Mouse (Mus musculus) hematopoietic stem cell, adult 5-6 weeks (primary cell): ENCODE measurements around the gene Nol4l. TPM values are rescaled to one million over a fixed set of nuclear protein-coding genes. Genes with fewer than 3 reads are reported as not detected.
A peak's percentile ranks its signal among the peaks of the same experiment; 100 is the strongest.
"Not testable (repeated sequence)": the region's sequence is repeated elsewhere in the genome, so short reads cannot be mapped to it uniquely, and the experiment has no call there.

Experiments
- ATAC-seq, 2 experiments: fragments of 125-278 bp in 1 of 2; replicated peaks in 1 of 2; 2 replicates each; pipeline ENCODE4 v1.8.0; 2016 to 2017; ENCODE audit warnings: inconsistent platforms in 2 of 2, mild to moderate bottlenecking in 2 of 2, moderate number of reproducible peaks in 2 of 2, low read depth in 1 of 2, moderate TSS enrichment in 1 of 2; ENCODE audit not compliant: low FRiP score in 2 of 2, poor library complexity in 2 of 2, severe bottlenecking in 2 of 2, insufficient read depth in 1 of 2, low TSS enrichment in 1 of 2
- total RNA-seq: library from RNA; stranded (forward); fragments of 172-1452, 232-1000 nt; gene quantifications from 2 replicates; pipeline ENCODE4 v1.2.3, GENCODE M21; 2017

The Nol4l gene
- total RNA-seq, 1 experiment from 2014 or later, result 5.2 TPM

- peak in 1 of 2 experiments; percentile 39; a peak in 1 of 4 replicates for ATAC-seq
Observed at GRCm38 (mm10) chr2:153520057-153520456, 9.7 kb downstream of the Nol4l start.

DNA sequence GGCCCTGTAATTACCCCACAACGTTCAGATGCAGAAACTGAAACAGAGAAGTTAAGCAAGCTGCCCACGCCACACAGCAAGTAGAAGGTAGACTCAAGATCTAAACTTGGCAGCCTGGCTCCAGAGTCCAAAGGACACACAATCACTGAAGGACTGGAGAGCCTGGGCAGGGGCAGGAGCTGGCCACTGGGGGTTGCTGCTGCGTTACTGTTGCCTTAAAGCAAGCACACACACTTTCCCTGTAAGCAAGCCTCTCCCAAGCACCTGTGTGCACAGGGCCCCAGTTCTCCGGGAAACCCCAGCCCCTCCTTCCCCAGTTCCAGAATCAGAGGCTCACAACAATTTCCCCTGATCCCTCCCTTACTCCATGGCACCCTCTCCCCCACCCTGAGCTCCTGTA, 12.8 kb downstream of the Nol4l start:
- no peak for ATAC-seq

GRCm38 (mm10) chr2:153515582-153515981, 14.2 kb downstream of the Nol4l start:
- no peak for ATAC-seq

DNA sequence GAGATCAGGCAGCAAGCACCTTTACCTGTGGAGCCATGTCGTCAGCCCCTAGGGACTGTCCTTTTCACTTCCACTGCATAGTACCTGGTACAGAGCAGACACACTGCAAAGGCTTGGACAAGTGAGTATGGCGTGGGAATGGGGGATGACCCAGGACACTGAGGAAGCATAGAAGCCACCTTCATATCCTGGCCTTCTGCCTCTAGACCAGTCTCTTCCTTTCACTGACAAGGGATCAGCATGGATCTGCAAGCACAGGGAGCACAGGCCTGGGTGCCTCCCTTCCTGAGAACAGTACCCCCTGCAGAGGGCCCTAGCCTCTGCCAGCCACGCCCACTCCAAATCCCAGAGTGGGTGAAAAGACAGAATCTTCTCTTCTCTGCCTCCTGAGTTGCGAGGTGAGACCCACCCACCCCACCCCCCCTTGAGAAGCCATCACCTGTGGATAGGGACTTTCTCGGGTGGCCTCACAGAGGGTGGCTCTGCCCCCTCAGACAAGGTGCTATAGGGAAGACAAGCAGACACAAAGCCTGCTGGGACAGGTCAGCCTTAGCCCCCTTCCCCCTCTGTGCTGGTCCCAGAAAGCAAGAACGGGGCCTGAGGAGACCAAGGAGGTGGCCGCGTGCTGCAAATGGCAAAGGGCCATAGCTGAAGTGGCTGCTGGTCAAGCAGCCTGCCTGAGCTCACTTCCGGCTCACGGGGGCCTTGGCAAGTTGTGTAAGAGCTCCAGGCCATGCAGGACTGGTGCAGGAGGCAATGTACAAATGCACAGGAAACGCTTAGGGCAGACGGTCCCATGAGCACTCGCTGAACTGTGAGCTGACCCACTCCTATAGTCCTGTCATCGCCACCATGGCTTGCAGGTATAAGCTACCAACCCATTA, 15.0 kb downstream of the Nol4l start:
- no peak for ATAC-seq

DNA sequence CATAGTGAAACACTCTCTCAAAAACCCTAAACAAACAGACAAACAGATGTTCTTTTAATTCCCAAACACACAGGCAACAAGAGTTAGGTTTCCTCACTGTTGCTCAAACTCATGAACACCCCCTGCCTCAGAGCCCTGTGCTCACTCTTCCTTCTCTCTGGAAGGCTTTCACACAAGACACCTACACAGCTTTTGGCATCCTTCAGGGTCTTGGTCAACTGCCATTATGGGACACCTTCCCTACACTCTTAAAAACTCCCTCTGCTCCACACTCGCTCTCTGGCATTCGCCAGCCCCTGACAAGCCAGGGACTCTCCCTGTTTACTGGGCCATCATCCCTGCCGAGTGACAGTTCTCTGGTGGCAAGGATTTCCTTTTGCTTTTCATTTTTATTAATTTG, 15.8 kb downstream of the Nol4l start:
- ATAC-seq, result no peak

DNA sequence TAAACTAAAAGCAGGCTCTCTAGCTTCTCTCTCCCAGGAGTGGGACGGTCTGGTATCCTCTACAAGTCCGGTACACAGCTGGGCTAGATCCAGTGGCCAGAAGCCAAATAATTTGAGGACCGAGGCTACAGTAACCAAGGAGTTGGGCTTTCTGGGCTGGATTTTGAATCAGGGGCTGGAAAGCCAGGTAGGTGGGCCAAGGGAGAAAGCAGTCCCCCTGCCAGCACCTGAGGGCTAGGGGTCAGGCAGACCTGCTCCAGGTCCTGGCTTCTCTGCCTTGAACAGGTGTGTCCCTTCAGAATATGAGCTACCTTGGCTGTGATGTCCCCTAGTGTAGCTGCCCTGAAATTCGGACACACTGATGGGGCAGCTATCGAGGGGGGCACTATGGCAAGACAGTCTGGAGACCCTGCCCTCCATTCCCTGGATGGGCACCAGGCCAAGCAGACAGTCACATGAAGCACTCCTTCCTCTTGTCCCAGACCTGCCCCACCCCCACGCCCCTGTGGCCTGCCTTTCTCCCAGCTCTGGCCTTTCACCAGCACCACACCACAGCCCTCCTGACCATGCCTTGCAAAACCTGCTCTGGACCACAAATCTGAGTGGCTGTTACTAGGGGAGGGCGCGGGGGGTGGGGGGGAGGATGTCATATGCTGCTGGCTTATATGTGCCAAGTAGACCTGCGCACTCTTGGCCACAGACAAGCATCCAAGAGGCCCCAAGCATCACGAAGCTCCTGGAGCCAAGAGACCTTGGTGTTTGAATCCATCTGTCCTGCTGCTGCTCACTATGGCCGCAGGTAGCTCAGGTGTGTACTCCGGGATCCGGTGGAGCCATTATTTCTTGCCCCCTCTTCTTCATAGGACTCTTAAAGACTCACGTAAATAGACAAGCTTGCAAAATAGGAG, 17.1 kb downstream of the Nol4l start:
- ATAC-seq, result no peak

DNA sequence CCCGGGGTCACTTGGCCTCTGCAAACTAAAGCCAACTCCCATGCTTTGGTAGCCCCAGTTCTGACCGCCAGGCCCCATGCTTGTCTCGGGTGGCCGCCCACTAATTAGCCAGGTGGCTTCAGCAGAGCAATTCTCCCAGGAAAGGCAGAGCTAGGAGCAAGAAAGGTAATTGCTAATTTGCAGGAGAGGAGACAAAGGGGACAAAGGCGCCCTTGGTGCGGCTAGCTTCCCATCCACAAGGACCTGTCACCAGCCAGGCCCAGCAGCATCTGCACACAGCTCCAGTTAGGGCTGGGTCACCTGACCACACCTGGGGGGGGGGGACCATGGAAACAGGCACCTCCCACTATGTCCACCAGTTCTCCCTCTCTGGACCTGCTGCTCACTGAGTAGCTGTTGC, 18.2 kb downstream of the Nol4l start:
- ATAC-seq, result no peak

- no peak for ATAC-seq
Observed at GRCm38 (mm10) chr2:153510136-153510535, 19.6 kb downstream of the Nol4l start.

- ATAC-seq, result peak; percentile 63 to 65; a peak in 3 of 4 replicates
Observed at GRCm38 (mm10) chr2:153509211-153510029, 20.4 kb downstream of the Nol4l start.

DNA sequence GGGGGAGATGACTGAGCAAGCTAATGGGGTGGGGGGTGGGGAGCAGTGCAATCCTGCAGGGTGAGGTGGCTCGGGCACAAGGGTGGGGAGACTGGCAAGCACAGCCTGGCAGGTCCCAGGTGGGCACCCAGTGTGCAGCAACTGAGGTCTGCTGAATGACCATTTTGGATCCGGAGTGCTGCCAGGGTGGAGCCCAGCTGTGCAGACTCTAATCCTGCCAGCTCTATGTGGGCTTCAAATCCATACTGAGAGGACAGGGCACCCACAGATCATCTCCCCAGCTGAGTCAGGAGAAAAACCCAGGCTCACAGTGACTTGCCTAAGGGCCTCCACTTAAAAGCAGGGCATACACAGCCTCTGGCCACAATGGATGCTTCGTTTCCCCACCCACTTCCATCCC, 21.4 kb downstream of the Nol4l start:
- no peak for ATAC-seq

GRCm38 (mm10) chr2:153507969-153508368, 21.8 kb downstream of the Nol4l start:
- ATAC-seq, result no peak

- ATAC-seq, result no peak
Observed at GRCm38 (mm10) chr2:153506385-153506784, 23.4 kb downstream of the Nol4l start.

DNA sequence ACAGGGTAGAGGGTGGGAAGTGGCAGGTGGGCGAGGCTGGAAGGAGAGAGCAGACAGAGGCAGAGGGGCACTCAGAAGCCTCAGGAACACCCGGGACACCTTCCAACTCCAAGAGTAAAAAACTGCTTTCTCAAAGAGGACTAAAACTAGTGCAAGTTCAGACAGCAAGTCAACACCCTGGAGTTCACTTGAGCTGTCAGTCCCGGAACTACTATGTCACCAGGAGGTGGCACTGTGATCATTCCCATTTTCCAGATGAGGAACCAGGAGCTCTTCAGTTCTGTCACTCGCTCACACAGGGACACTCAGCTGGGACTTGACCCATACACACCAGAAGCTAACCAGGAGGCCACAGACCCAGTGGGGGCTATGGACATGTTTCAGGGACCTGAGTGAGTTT, 30.6 kb downstream of the Nol4l start:
- no peak for ATAC-seq

DNA sequence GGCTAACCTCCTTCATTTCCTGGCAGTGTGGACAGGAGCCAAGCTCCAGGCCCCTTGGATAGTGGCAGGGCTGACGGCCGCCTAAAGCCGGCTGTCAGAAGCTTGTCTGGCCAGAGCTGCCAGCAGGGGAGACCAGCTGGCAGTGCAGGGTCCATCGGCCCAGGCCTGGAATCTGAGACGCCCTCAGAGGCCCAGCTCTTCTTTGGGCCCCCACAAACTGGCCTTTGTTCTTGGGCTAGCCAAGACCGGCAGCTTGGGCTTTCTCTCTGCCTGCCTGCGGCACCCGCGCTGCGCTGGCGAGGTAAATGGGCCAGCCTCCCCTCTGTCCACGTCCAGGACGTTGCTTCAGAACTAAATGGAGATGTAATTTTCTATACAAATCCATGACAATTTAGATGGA, 32.9 kb downstream of the Nol4l start:
- ATAC-seq, result no peak

DNA sequence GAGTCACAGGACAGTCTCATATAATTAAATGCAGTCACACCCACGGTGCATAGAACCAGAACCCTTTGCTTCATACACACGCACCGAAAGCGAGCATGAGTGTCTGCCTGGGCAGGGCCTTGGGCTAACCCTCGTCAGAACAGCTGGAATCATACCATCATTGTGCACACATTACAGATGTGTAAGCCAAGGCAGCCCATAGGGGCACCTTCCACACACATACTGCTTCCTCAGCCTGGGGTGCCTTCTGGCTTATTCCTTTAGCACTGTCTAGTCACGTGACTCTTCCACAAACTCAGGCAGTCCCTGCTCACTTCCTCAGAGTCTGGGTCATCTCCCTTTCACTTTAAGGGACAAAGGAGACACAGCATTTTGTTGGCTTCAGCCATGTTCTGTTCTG, 33.5 kb downstream of the Nol4l start:
- no peak; a peak in 1 of 4 replicates for ATAC-seq

DNA sequence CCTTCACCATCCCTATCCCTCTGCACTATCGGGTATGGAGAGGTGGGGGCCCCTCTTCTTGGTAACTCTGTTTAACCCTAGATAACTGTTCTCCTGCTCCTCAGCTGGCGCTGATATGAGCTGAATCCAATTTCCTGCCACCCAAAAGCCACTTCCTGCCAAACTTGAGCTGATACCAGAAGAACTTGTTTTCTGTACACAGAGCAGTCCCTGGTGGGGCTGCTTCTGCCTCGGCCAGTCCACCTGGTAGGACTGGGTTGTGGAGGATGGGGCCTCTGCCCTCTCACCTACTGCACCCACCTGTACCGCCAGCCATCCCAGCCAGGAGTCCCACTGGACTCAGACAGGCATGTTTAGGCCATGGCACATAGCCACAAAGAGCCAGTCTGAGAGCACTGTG, 34.0 kb downstream of the Nol4l start:
- peak; percentile 9 to 13; a peak in 2 of 4 replicates for ATAC-seq

- not testable (repeated sequence) for ATAC-seq
Observed at GRCm38 (mm10) chr2:153495391-153495790, 34.4 kb downstream of the Nol4l start.
